Mouse (Mus musculus): Measurements from ENCODE around the gene Zbtb24. TPM values are rescaled to one million over a fixed set of nuclear protein-coding genes. Genes with fewer than 3 reads are reported as not detected.
"Not testable (repeated sequence)": the region's sequence is repeated elsewhere in the genome, so short reads cannot be mapped to it uniquely, and the experiment has no call there.

Gene Zbtb24
- 23.9 and 33.7 TPM in 2 replicates for total RNA-seq (2017)

GRCm38 (mm10) chr10:41450137-41450670, at the start of gene Zbtb24:
Zbtb24 (plus strand) TSS chr10:41450383.
- ATAC-seq (replicated peaks in 1 of 2; ENCODE audit: insufficient read depth in 1 of 2, low FRiP score in 2 of 2, low TSS enrichment in 1 of 2, low read depth in 1 of 2, poor library complexity in 2 of 2, severe bottlenecking in 2 of 2): peak; percentile 87 to 97

GRCm38 (mm10) chr10:41401097-41401496, 49.1 kb upstream of the Zbtb24 start:
- no peak for ATAC-seq (replicated peaks in 1 of 2; ENCODE audit: insufficient read depth in 1 of 2, low FRiP score in 2 of 2, low TSS enrichment in 1 of 2, low read depth in 1 of 2, poor library complexity in 2 of 2, severe bottlenecking in 2 of 2)

- ATAC-seq (replicated peaks in 1 of 2; ENCODE audit: insufficient read depth in 1 of 2, low FRiP score in 2 of 2, low TSS enrichment in 1 of 2, low read depth in 1 of 2, poor library complexity in 2 of 2, severe bottlenecking in 2 of 2): no peak
Observed at GRCm38 (mm10) chr10:41403364-41403763, 46.8 kb upstream of the Zbtb24 start.

- no peak for ATAC-seq (replicated peaks in 1 of 2; ENCODE audit: insufficient read depth in 1 of 2, low FRiP score in 2 of 2, low TSS enrichment in 1 of 2, low read depth in 1 of 2, poor library complexity in 2 of 2, severe bottlenecking in 2 of 2)
Observed at GRCm38 (mm10) chr10:41403893-41404612, 46.1 kb upstream of the Zbtb24 start.

- not testable (repeated sequence) for ATAC-seq (replicated peaks in 1 of 2; ENCODE audit: insufficient read depth in 1 of 2, low FRiP score in 2 of 2, low TSS enrichment in 1 of 2, low read depth in 1 of 2, poor library complexity in 2 of 2, severe bottlenecking in 2 of 2)
Observed at GRCm38 (mm10) chr10:41410176-41410575, 40.0 kb upstream of the Zbtb24 start.

- not testable (repeated sequence) for ATAC-seq (replicated peaks in 1 of 2; ENCODE audit: insufficient read depth in 1 of 2, low FRiP score in 2 of 2, low TSS enrichment in 1 of 2, low read depth in 1 of 2, poor library complexity in 2 of 2, severe bottlenecking in 2 of 2)
Observed at GRCm38 (mm10) chr10:41410821-41411220, 39.4 kb upstream of the Zbtb24 start.

- ATAC-seq (replicated peaks in 1 of 2; ENCODE audit: insufficient read depth in 1 of 2, low FRiP score in 2 of 2, low TSS enrichment in 1 of 2, low read depth in 1 of 2, poor library complexity in 2 of 2, severe bottlenecking in 2 of 2): not testable (repeated sequence)
Observed at GRCm38 (mm10) chr10:41413471-41413870, 36.7 kb upstream of the Zbtb24 start.

- not testable (repeated sequence) for ATAC-seq (replicated peaks in 1 of 2; ENCODE audit: insufficient read depth in 1 of 2, low FRiP score in 2 of 2, low TSS enrichment in 1 of 2, low read depth in 1 of 2, poor library complexity in 2 of 2, severe bottlenecking in 2 of 2)
Observed at GRCm38 (mm10) chr10:41415368-41415767, 34.8 kb upstream of the Zbtb24 start.

GRCm38 (mm10) chr10:41420496-41421200, 29.5 kb upstream of the Zbtb24 start:
- ATAC-seq (replicated peaks in 1 of 2; ENCODE audit: insufficient read depth in 1 of 2, low FRiP score in 2 of 2, low TSS enrichment in 1 of 2, low read depth in 1 of 2, poor library complexity in 2 of 2, severe bottlenecking in 2 of 2): no peak

- no peak for ATAC-seq (replicated peaks in 1 of 2; ENCODE audit: insufficient read depth in 1 of 2, low FRiP score in 2 of 2, low TSS enrichment in 1 of 2, low read depth in 1 of 2, poor library complexity in 2 of 2, severe bottlenecking in 2 of 2)
Observed at GRCm38 (mm10) chr10:41423681-41424080, 26.5 kb upstream of the Zbtb24 start.

GRCm38 (mm10) chr10:41426368-41426767, 23.8 kb upstream of the Zbtb24 start:
- ATAC-seq (replicated peaks in 1 of 2; ENCODE audit: insufficient read depth in 1 of 2, low FRiP score in 2 of 2, low TSS enrichment in 1 of 2, low read depth in 1 of 2, poor library complexity in 2 of 2, severe bottlenecking in 2 of 2): no peak

- no peak for ATAC-seq (replicated peaks in 1 of 2; ENCODE audit: insufficient read depth in 1 of 2, low FRiP score in 2 of 2, low TSS enrichment in 1 of 2, low read depth in 1 of 2, poor library complexity in 2 of 2, severe bottlenecking in 2 of 2)
Observed at GRCm38 (mm10) chr10:41434624-41435023, 15.6 kb upstream of the Zbtb24 start.

GRCm38 (mm10) chr10:41435141-41435540, 15.0 kb upstream of the Zbtb24 start:
- no peak for ATAC-seq (replicated peaks in 1 of 2; ENCODE audit: insufficient read depth in 1 of 2, low FRiP score in 2 of 2, low TSS enrichment in 1 of 2, low read depth in 1 of 2, poor library complexity in 2 of 2, severe bottlenecking in 2 of 2)

- no peak for ATAC-seq (replicated peaks in 1 of 2; ENCODE audit: insufficient read depth in 1 of 2, low FRiP score in 2 of 2, low TSS enrichment in 1 of 2, low read depth in 1 of 2, poor library complexity in 2 of 2, severe bottlenecking in 2 of 2)
Observed at GRCm38 (mm10) chr10:41448216-41448615, 2.0 kb upstream of the Zbtb24 start.

- ATAC-seq (replicated peaks in 1 of 2; ENCODE audit: insufficient read depth in 1 of 2, low FRiP score in 2 of 2, low TSS enrichment in 1 of 2, low read depth in 1 of 2, poor library complexity in 2 of 2, severe bottlenecking in 2 of 2): peak; percentile 23 to 33; a peak in 2 of 4 replicates
Observed at GRCm38 (mm10) chr10:41449684-41450083, 499 bp upstream of the Zbtb24 start.

GRCm38 (mm10) chr10:41450780-41451522, 768 bp downstream of the Zbtb24 start:
- ATAC-seq (replicated peaks in 1 of 2; ENCODE audit: insufficient read depth in 1 of 2, low FRiP score in 2 of 2, low TSS enrichment in 1 of 2, low read depth in 1 of 2, poor library complexity in 2 of 2, severe bottlenecking in 2 of 2): no peak

GRCm38 (mm10) chr10:41451656-41452055, 1.5 kb downstream of the Zbtb24 start:
- ATAC-seq (replicated peaks in 1 of 2; ENCODE audit: insufficient read depth in 1 of 2, low FRiP score in 2 of 2, low TSS enrichment in 1 of 2, low read depth in 1 of 2, poor library complexity in 2 of 2, severe bottlenecking in 2 of 2): no peak

GRCm38 (mm10) chr10:41452791-41453190, 2.6 kb downstream of the Zbtb24 start:
- ATAC-seq (replicated peaks in 1 of 2; ENCODE audit: insufficient read depth in 1 of 2, low FRiP score in 2 of 2, low TSS enrichment in 1 of 2, low read depth in 1 of 2, poor library complexity in 2 of 2, severe bottlenecking in 2 of 2): no peak
